Mouse (Mus musculus) ES-Bruce4 (cell line): Measurements from ENCODE around the gene Smim11.

ENCODE experiments used
- CTCF ChIP-seq: IDR thresholded peaks from one replicate; pipeline ENCODE4 v1.8.1; 2011; ENCODE audit warnings: low read depth, low read length
- EP300 ChIP-seq: IDR thresholded peaks from 2 replicates; pipeline ENCODE4 v1.6.1; 2011; ENCODE audit warnings: low read depth, low read length; ENCODE audit not compliant: insufficient read depth
- POLR2A ChIP-seq: IDR thresholded peaks from one replicate; pipeline ENCODE4 v1.8.1; 2011; ENCODE audit warnings: low read length; ENCODE audit not compliant: insufficient read depth

DNA sequence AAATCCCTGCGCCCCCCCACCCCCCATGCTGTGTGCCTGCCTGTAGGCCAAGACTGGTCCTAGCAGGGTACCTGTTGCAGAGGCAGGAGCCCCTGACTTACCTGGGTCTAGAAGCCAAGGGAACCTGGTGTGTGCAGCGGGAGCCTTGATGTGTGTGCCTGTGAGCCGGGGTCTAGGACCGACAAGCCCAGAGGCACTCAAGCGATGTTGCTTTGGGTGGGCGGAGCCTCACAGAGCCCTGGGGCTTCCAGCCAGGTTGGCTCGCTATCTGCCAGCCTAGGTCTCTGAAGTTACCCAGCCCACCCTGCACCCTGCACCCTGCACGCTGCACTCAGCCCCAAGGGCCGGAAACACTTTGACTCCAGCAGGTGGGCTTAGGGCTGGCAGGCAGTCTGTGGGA, 57.6 kb downstream of the Smim11 start:
- no peak for TF ChIP-seq POLR2A
- no peak for TF ChIP-seq EP300
- no peak for TF ChIP-seq CTCF
